ENCODE assay signal across 13 mouse cellular contexts in genomic region chr2:131326044-131326443, GRCm38 (mm10).
"Had no signal": no experiment of that assay in that cellular context is flagged by ENCODE, and none has a peak within 500 bp of the region (broad histone marks: within the 10 kb centered on the region; RNA-seq: fewer than 3 reads in every experiment).

No protein-coding gene starts in this region.

- H3K27ac ChIP-seq: left cerebral cortex, adult 2 months; limb, embryonic 10.5 days; liver, embryonic 13.5 days; macrophage; midbrain, embryonic 13.5 days; stomach, postnatal 0 days had no signal

- H3K4me1 ChIP-seq: midbrain, embryonic 13.5 days had no signal

- H3K36me3 ChIP-seq: limb, embryonic 10.5 days; liver, embryonic 13.5 days; midbrain, embryonic 13.5 days had no signal

- ATAC-seq: midbrain, embryonic 13.5 days had no signal

- H3K27me3 ChIP-seq: liver, embryonic 13.5 days; midbrain, embryonic 13.5 days had no signal

- H3K4me3 ChIP-seq: left cerebral cortex, adult 2 months; limb, embryonic 10.5 days; liver, embryonic 13.5 days; midbrain, embryonic 13.5 days had no signal

- DNase-seq: kidney, adult 18-20 months; kidney, postnatal 10 days; kidney, postnatal 4 days; liver, embryonic 13.5 days; lung, adult 2 months; lung, postnatal 10 days; thymus, adult 2 months; thymus, postnatal 25 days had no signal
